Mouse (Mus musculus) thymus, adult 2 months (tissue): ENCODE measurements around the gene Gm17655.

ENCODE experiments used
- CTCF ChIP-seq: fragments of 200-500 bp; IDR thresholded peaks from 2 replicates; pipeline ENCODE4 v1.5.1; 2012; ENCODE audit warnings: mild to moderate bottlenecking, control low read depth, low read length, moderate library complexity, borderline replicate concordance; ENCODE audit not compliant: control insufficient read depth, poor library complexity, insufficient read depth; ENCODE audit errors: extremely low read depth
- POLR2A ChIP-seq: fragments of 200-500 bp; IDR thresholded peaks from 2 replicates; pipeline ENCODE4 v1.6.1; 2012; ENCODE audit warnings: mild to moderate bottlenecking, low read length, control low read depth, moderate library complexity; ENCODE audit not compliant: control insufficient read depth, poor library complexity, insufficient read depth; ENCODE audit errors: extremely low read depth

- TF ChIP-seq CTCF: no peak
- TF ChIP-seq POLR2A: no peak
Measured at GRCm38 (mm10) chr5:110082961-110083360, 10.6 kb upstream of the Gm17655 start.
